Mouse (Mus musculus): ENCODE data around the gene Cfap57. TPM values are rescaled to one million over a fixed set of nuclear protein-coding genes. Genes with fewer than 3 reads are reported as not detected.
A peak's percentile ranks its signal among the peaks of the same experiment; 100 is the strongest.

Cfap57 gene
- polyA plus RNA-seq, 1 experiment from 2014 or later = 0.22 TPM

GRCm38 (mm10) chr4:118543158-118543530 lies 77.4 kb downstream of the Cfap57 start:
- H3K9me3 ChIP-seq (ENCODE audit: control insufficient read depth, low read length) = no peaks in the 10 kb centered on the region
- peaks cover 4 to 7% of the 10 kb centered on the region in 2 experiments; a peak in 1 of 4 replicates for H3K4me1 ChIP-seq (ENCODE audit: control insufficient read depth in 2 of 2, insufficient read depth in 2 of 2, low read length in 2 of 2)
- H3K4me2 ChIP-seq (ENCODE audit: low read length) = peak overlapping the region; percentile 78
- H3K27ac ChIP-seq (replicated peaks in 1 of 2; ENCODE audit: control insufficient read depth in 1 of 2, insufficient read depth in 1 of 2, low read depth in 2 of 2, low read length in 2 of 2) = no peak overlapping the region
- H3K4me3 ChIP-seq (ENCODE audit: control insufficient read depth in 1 of 2, insufficient read depth in 1 of 2, low read depth in 1 of 2, low read length in 2 of 2) = peak overlapping the region; percentile 36 to 40
- WGBS = 11% methylated on average over 13 of the region's 13 CpGs
- peak overlapping the region; percentile 57 for H3K9ac ChIP-seq (ENCODE audit: low read length)
- peaks cover 6% of the 10 kb centered on the region for H3K27me3 ChIP-seq (ENCODE audit: control insufficient read depth, insufficient read depth, low read length)
- H3K36me3 ChIP-seq (ENCODE audit: control insufficient read depth, insufficient read depth, low read length) = no peaks in the 10 kb centered on the region
- ATAC-seq (ENCODE audit: insufficient number of reproducible peaks, insufficient read depth, low FRiP score, low read depth) = no peak

- Histone ChIP-seq H3K36me3 (ENCODE audit: control insufficient read depth, insufficient read depth, low read length) (no peaks in the 10 kb centered on the region), H3K4me3 (ENCODE audit: control insufficient read depth in 1 of 2, insufficient read depth in 1 of 2, low read depth in 1 of 2, low read length in 2 of 2) (peak overlapping the region in 1 of 2 experiments; percentile 40; a peak in 2 of 4 replicates), H3K9ac (ENCODE audit: low read length) (no peak overlapping the region), H3K4me2 (ENCODE audit: low read length) (peak overlapping the region; percentile 78), H3K4me1 (ENCODE audit: control insufficient read depth in 2 of 2, insufficient read depth in 2 of 2, low read length in 2 of 2) (peaks cover 4 to 7% of the 10 kb centered on the region in 2 experiments; a peak in 1 of 4 replicates), H3K27me3 (ENCODE audit: control insufficient read depth, insufficient read depth, low read length) (peaks cover 6% of the 10 kb centered on the region), H3K27ac (replicated peaks in 1 of 2; ENCODE audit: control insufficient read depth in 1 of 2, insufficient read depth in 1 of 2, low read depth in 2 of 2, low read length in 2 of 2) (no peak overlapping the region), H3K9me3 (ENCODE audit: control insufficient read depth, low read length) (no peaks in the 10 kb centered on the region)
- ATAC-seq (ENCODE audit: insufficient number of reproducible peaks, insufficient read depth, low FRiP score, low read depth) = no peak
- 39% methylated on average over 9 of the region's 9 CpGs for WGBS
Measured at GRCm38 (mm10) chr4:118542510-118543157, 77.9 kb downstream of the Cfap57 start.

GRCm38 (mm10) chr4:118539904-118540303 lies 80.7 kb downstream of the Cfap57 start:
- peaks cover 6% of the 10 kb centered on the region for H3K27me3 ChIP-seq (ENCODE audit: control insufficient read depth, insufficient read depth, low read length)
- no peak overlapping the region for H3K4me3 ChIP-seq (ENCODE audit: control insufficient read depth in 1 of 2, insufficient read depth in 1 of 2, low read depth in 1 of 2, low read length in 2 of 2)
- no peaks in the 10 kb centered on the region for H3K9me3 ChIP-seq (ENCODE audit: control insufficient read depth, low read length)
- no peaks in the 10 kb centered on the region for H3K36me3 ChIP-seq (ENCODE audit: control insufficient read depth, insufficient read depth, low read length)
- H3K27ac ChIP-seq (replicated peaks in 1 of 2; ENCODE audit: control insufficient read depth in 1 of 2, insufficient read depth in 1 of 2, low read depth in 2 of 2, low read length in 2 of 2) = no peak overlapping the region
- H3K4me2 ChIP-seq (ENCODE audit: low read length) = no peak overlapping the region
- WGBS = 39% methylated on average over 10 of the region's 10 CpGs
- ATAC-seq (ENCODE audit: insufficient number of reproducible peaks, insufficient read depth, low FRiP score, low read depth) = no peak
- no peak overlapping the region for H3K9ac ChIP-seq (ENCODE audit: low read length)
- peaks cover 4 to 7% of the 10 kb centered on the region in 2 experiments; a peak in 1 of 4 replicates for H3K4me1 ChIP-seq (ENCODE audit: control insufficient read depth in 2 of 2, insufficient read depth in 2 of 2, low read length in 2 of 2)

GRCm38 (mm10) chr4:118537801-118538200 lies 82.8 kb downstream of the Cfap57 start:
- no peaks in the 10 kb centered on the region for H3K36me3 ChIP-seq (ENCODE audit: control insufficient read depth, insufficient read depth, low read length)
- H3K4me3 ChIP-seq (ENCODE audit: control insufficient read depth in 1 of 2, insufficient read depth in 1 of 2, low read depth in 1 of 2, low read length in 2 of 2) = no peak overlapping the region
- H3K9ac ChIP-seq (ENCODE audit: low read length) = no peak overlapping the region
- no peak for ATAC-seq (ENCODE audit: insufficient number of reproducible peaks, insufficient read depth, low FRiP score, low read depth)
- peaks cover 6% of the 10 kb centered on the region for H3K27me3 ChIP-seq (ENCODE audit: control insufficient read depth, insufficient read depth, low read length)
- peaks cover 0 to under 1% of the 10 kb centered on the region in 2 experiments; a peak in 1 of 4 replicates for H3K4me1 ChIP-seq (ENCODE audit: control insufficient read depth in 2 of 2, insufficient read depth in 2 of 2, low read length in 2 of 2)
- H3K27ac ChIP-seq (replicated peaks in 1 of 2; ENCODE audit: control insufficient read depth in 1 of 2, insufficient read depth in 1 of 2, low read depth in 2 of 2, low read length in 2 of 2) = no peak overlapping the region
- 26% methylated on average over 6 of the region's 6 CpGs for WGBS
- H3K4me2 ChIP-seq (ENCODE audit: low read length) = no peak overlapping the region
- H3K9me3 ChIP-seq (ENCODE audit: control insufficient read depth, low read length) = no peaks in the 10 kb centered on the region

- Histone ChIP-seq H3K4me2 (ENCODE audit: low read length) (no peak overlapping the region), H3K27me3 (ENCODE audit: control insufficient read depth, insufficient read depth, low read length) (no peaks in the 10 kb centered on the region; the same call in 1 of the 2 replicates), H3K4me3 (ENCODE audit: control insufficient read depth in 1 of 2, insufficient read depth in 1 of 2, low read depth in 1 of 2, low read length in 2 of 2) (no peak overlapping the region), H3K4me1 (ENCODE audit: control insufficient read depth in 2 of 2, insufficient read depth in 2 of 2, low read length in 2 of 2) (no peaks in the 10 kb centered on the region), H3K36me3 (ENCODE audit: control insufficient read depth, insufficient read depth, low read length) (no peaks in the 10 kb centered on the region), H3K27ac (replicated peaks in 1 of 2; ENCODE audit: control insufficient read depth in 1 of 2, insufficient read depth in 1 of 2, low read depth in 2 of 2, low read length in 2 of 2) (no peak overlapping the region), H3K9me3 (ENCODE audit: control insufficient read depth, low read length) (no peaks in the 10 kb centered on the region), H3K9ac (ENCODE audit: low read length) (no peak overlapping the region)
- ATAC-seq (ENCODE audit: insufficient number of reproducible peaks, insufficient read depth, low FRiP score, low read depth) = no peak
- 79% methylated on average over 6 of the region's 6 CpGs for WGBS
Measured at GRCm38 (mm10) chr4:118535610-118536009, 85.0 kb downstream of the Cfap57 start.

GRCm38 (mm10) chr4:118533605-118534004 lies 87.0 kb downstream of the Cfap57 start:
- Histone ChIP-seq H3K4me2 (ENCODE audit: low read length) (no peak overlapping the region), H3K9me3 (ENCODE audit: control insufficient read depth, low read length) (no peaks in the 10 kb centered on the region), H3K27ac (replicated peaks in 1 of 2; ENCODE audit: control insufficient read depth in 1 of 2, insufficient read depth in 1 of 2, low read depth in 2 of 2, low read length in 2 of 2) (no peak overlapping the region), H3K27me3 (ENCODE audit: control insufficient read depth, insufficient read depth, low read length) (0 out of 2 replicates have a peak, but pooled peaks cover 2% of the 10 kb centered on the region), H3K4me1 (ENCODE audit: control insufficient read depth in 2 of 2, insufficient read depth in 2 of 2, low read length in 2 of 2) (no peaks in the 10 kb centered on the region), H3K9ac (ENCODE audit: low read length) (no peak overlapping the region), H3K4me3 (ENCODE audit: control insufficient read depth in 1 of 2, insufficient read depth in 1 of 2, low read depth in 1 of 2, low read length in 2 of 2) (no peak overlapping the region), H3K36me3 (ENCODE audit: control insufficient read depth, insufficient read depth, low read length) (no peaks in the 10 kb centered on the region)
- ATAC-seq (ENCODE audit: insufficient number of reproducible peaks, insufficient read depth, low FRiP score, low read depth) = no peak
- WGBS = 82% methylated on average over 7 of the region's 7 CpGs

- H3K36me3 ChIP-seq (ENCODE audit: control insufficient read depth, insufficient read depth, low read length) = no peaks in the 10 kb centered on the region
- WGBS = 68% methylated on average over 3 of the region's 4 CpGs
- H3K4me2 ChIP-seq (ENCODE audit: low read length) = no peak overlapping the region
- ATAC-seq (ENCODE audit: insufficient number of reproducible peaks, insufficient read depth, low FRiP score, low read depth) = no peak
- 0 out of 2 replicates have a peak, but pooled peaks cover 2% of the 10 kb centered on the region for H3K27me3 ChIP-seq (ENCODE audit: control insufficient read depth, insufficient read depth, low read length)
- H3K27ac ChIP-seq (replicated peaks in 1 of 2; ENCODE audit: control insufficient read depth in 1 of 2, insufficient read depth in 1 of 2, low read depth in 2 of 2, low read length in 2 of 2) = no peak overlapping the region
- H3K9ac ChIP-seq (ENCODE audit: low read length) = no peak overlapping the region
- H3K4me3 ChIP-seq (ENCODE audit: control insufficient read depth in 1 of 2, insufficient read depth in 1 of 2, low read depth in 1 of 2, low read length in 2 of 2) = no peak overlapping the region
- no peaks in the 10 kb centered on the region for H3K4me1 ChIP-seq (ENCODE audit: control insufficient read depth in 2 of 2, insufficient read depth in 2 of 2, low read length in 2 of 2)
- no peaks in the 10 kb centered on the region for H3K9me3 ChIP-seq (ENCODE audit: control insufficient read depth, low read length)
Measured at GRCm38 (mm10) chr4:118533156-118533555, 87.4 kb downstream of the Cfap57 start.

GRCm38 (mm10) chr4:118532663-118533062 lies 87.9 kb downstream of the Cfap57 start:
- H3K27ac ChIP-seq (replicated peaks in 1 of 2; ENCODE audit: control insufficient read depth in 1 of 2, insufficient read depth in 1 of 2, low read depth in 2 of 2, low read length in 2 of 2) = no peak overlapping the region
- no peaks in the 10 kb centered on the region for H3K36me3 ChIP-seq (ENCODE audit: control insufficient read depth, insufficient read depth, low read length)
- no peaks in the 10 kb centered on the region for H3K4me1 ChIP-seq (ENCODE audit: control insufficient read depth in 2 of 2, insufficient read depth in 2 of 2, low read length in 2 of 2)
- H3K4me3 ChIP-seq (ENCODE audit: control insufficient read depth in 1 of 2, insufficient read depth in 1 of 2, low read depth in 1 of 2, low read length in 2 of 2) = no peak overlapping the region
- H3K4me2 ChIP-seq (ENCODE audit: low read length) = no peak overlapping the region
- no peak overlapping the region for H3K9ac ChIP-seq (ENCODE audit: low read length)
- WGBS = 68% methylated on average over 5 of the region's 5 CpGs
- no peak for ATAC-seq (ENCODE audit: insufficient number of reproducible peaks, insufficient read depth, low FRiP score, low read depth)
- no peaks in the 10 kb centered on the region for H3K9me3 ChIP-seq (ENCODE audit: control insufficient read depth, low read length)
- H3K27me3 ChIP-seq (ENCODE audit: control insufficient read depth, insufficient read depth, low read length) = 0 out of 2 replicates have a peak, but pooled peaks cover 2% of the 10 kb centered on the region

Data from heart, embryonic 14.5 days (tissue).